ENCODE assay signal across 8 mouse cellular contexts in genomic region chr7:4924483-4924882, GRCm38 (mm10). TPM values are rescaled to one million over a fixed set of nuclear protein-coding genes. Genes with fewer than 3 reads are reported as not detected.
A peak's percentile ranks its signal among the peaks of the same experiment; 100 is the strongest.
DNase-seq lines count a peak whose midpoint lies in the region; ATAC-seq and TF ChIP-seq lines count a peak whose summit lies in the region.
"Had no signal": no experiment of that assay in that cellular context is flagged by ENCODE, and none has a peak within 500 bp of the region (broad histone marks: within the 10 kb centered on the region; RNA-seq: fewer than 3 reads in every experiment).

No protein-coding gene starts in this region.

- H3K36me3 ChIP-seq in C2C12 (ENCODE audit: control insufficient read depth, insufficient read depth) (peaks cover 10% of the 10 kb centered on the region), MEL (ENCODE audit: control insufficient read depth in 1 of 2, insufficient read depth in 2 of 2, low read length in 2 of 2) (no peaks in the 10 kb centered on the region)
- peaks cover 20% of the 10 kb centered on the region for H3K36me3 ChIP-seq in midbrain, embryonic 12.5 days

- no peak for ATAC-seq in midbrain, embryonic 12.5 days (ENCODE audit: low FRiP score, low read depth)
- ATAC-seq in megakaryocyte-erythroid progenitor cell, adult 5-6 weeks (replicated peaks; ENCODE audit: low FRiP score, low TSS enrichment, poor library complexity, severe bottlenecking) = no peak

- no peak overlapping the region for H3K4me3 ChIP-seq in C2C12 (ENCODE audit: insufficient read depth, poor library complexity, severe bottlenecking)
- H3K4me3 ChIP-seq in MEL (ENCODE audit: control insufficient read depth in 1 of 2, insufficient read depth in 1 of 2, low read depth in 2 of 2, low read length in 2 of 2) = no peak overlapping the region
- H3K4me3 ChIP-seq in midbrain, embryonic 12.5 days = peak overlapping the region; percentile 40; the same call in 1 of the 2 replicates

- no peak overlapping the region for H3K27ac ChIP-seq in MEL (ENCODE audit: control insufficient read depth, low read depth, low read length)
- peak overlapping the region; percentile 98 for H3K27ac ChIP-seq in midbrain, embryonic 12.5 days (replicated peaks)

- no peaks in the 10 kb centered on the region for H3K4me1 ChIP-seq in MEL (ENCODE audit: control insufficient read depth in 1 of 2, insufficient read depth in 2 of 2, low read length in 2 of 2)
- H3K4me1 ChIP-seq in midbrain, embryonic 12.5 days = peaks cover 64% of the 10 kb centered on the region

- TF ChIP-seq EP300 in MEL (IDR thresholded peaks at IDR 0.05; ENCODE audit: low read depth in 1 of 2, low read length in 2 of 2) = no peak

- no peak overlapping the region for H3K9ac ChIP-seq in MEL (ENCODE audit: control insufficient read depth, low read depth, low read length, poor library complexity, severe bottlenecking)
- H3K9ac ChIP-seq in midbrain, embryonic 12.5 days (replicated peaks) = peak overlapping the region; percentile 69; the same call in 1 of the 2 replicates

- TF ChIP-seq POLR2A in MEL (IDR thresholded peaks at IDR 0.05; ENCODE audit: control insufficient read depth in 1 of 2, insufficient read depth in 1 of 2, low read depth in 1 of 2, low read length in 2 of 2, poor library complexity in 1 of 2) = no peak

- 4% methylated on average over 4 of the region's 4 CpGs for WGBS in midbrain, embryonic 12.5 days

- H3K79me2 ChIP-seq in C2C12 (ENCODE audit: control insufficient read depth, insufficient read depth) = no peaks in the 10 kb centered on the region
- no peaks in the 10 kb centered on the region for H3K79me2 ChIP-seq in MEL (ENCODE audit: control insufficient read depth, insufficient read depth, low read length, poor library complexity)

- H3K27me3 ChIP-seq in C2C12 (ENCODE audit: control insufficient read depth, insufficient read depth, insufficient read length) (no peaks in the 10 kb centered on the region), MEL (ENCODE audit: control insufficient read depth in 1 of 2, insufficient read depth in 2 of 2, low read length in 2 of 2) (no peaks in the 10 kb centered on the region; a peak in 1 of 4 replicates)
- no peaks in the 10 kb centered on the region for H3K27me3 ChIP-seq in midbrain, embryonic 12.5 days

- TF ChIP-seq RAD21 in MEL (IDR thresholded peaks at IDR 0.05; ENCODE audit: low read depth, low read length) = no peak

- no peaks in the 10 kb centered on the region for H3K79me3 ChIP-seq in C2C12 (ENCODE audit: low read depth)

- H3K4me2 ChIP-seq in midbrain, embryonic 12.5 days (replicated peaks) = peak overlapping the region; percentile 78

- no peak for DNase-seq in MEL (ENCODE audit: low read depth, low spot score)
- peak; percentile 28 for DNase-seq in forelimb bud, embryonic 11.5 days (ENCODE audit: low read depth, low spot score)
- DNase-seq in layer of hippocampus, postnatal 10 days (ENCODE audit: low spot score in 2 of 2) = no peak
- DNase-seq in thymus, adult 18-20 months = no peak

- H3K9me3 ChIP-seq in MEL (replicated peaks; ENCODE audit: insufficient read depth, low read length) = no peaks in the 10 kb centered on the region
- H3K9me3 ChIP-seq in midbrain, embryonic 12.5 days = no peaks in the 10 kb centered on the region

- peak overlapping the region; percentile 20 for H3ac ChIP-seq in C2C12 (ENCODE audit: control insufficient read depth, insufficient read length, low read depth)

- TF ChIP-seq CTCF in C2C12 (IDR thresholded peaks at IDR 0.05; ENCODE audit: control insufficient read depth, insufficient read depth, insufficient read length) (peak; percentile 5), MEL (IDR thresholded peaks at IDR 0.05 in 2 of 3, conservative IDR thresholded peaks at IDR 0.05 in 1 of 3; ENCODE audit: control insufficient read depth in 1 of 3, insufficient read depth in 1 of 3, low read depth in 2 of 3, low read length in 3 of 3, poor library complexity in 1 of 3, severe bottlenecking in 1 of 3) (no peak)

TF ChIP-seq in C2C12, 6 proteins besides CTCF, POLR2A, EP300 and RAD21:
- TF ChIP-seq MYOG (IDR thresholded peaks at IDR 0.05; ENCODE audit: control insufficient read depth, extremely low read depth, insufficient read length) = no peak
- no peak for TF ChIP-seq CEBPB (IDR thresholded peaks at IDR 0.05; ENCODE audit: low read depth)
- TF ChIP-seq USF1 (IDR thresholded peaks at IDR 0.05; ENCODE audit: low read depth) = no peak
- no peak for TF ChIP-seq FOSL1 (IDR thresholded peaks at IDR 0.05; ENCODE audit: insufficient read depth, low read length, poor library complexity, severe bottlenecking)
- TF ChIP-seq MYOD1 (IDR thresholded peaks at IDR 0.05; ENCODE audit: control insufficient read depth, insufficient read length, low read depth) = no peak
- TF ChIP-seq MAX (IDR thresholded peaks at IDR 0.05) = no peak

TF ChIP-seq in MEL, 35 proteins besides CTCF, POLR2A, EP300 and RAD21:
- TF ChIP-seq JUND (IDR thresholded peaks at IDR 0.05; ENCODE audit: low read depth, low read length) = 0 out of 2 replicates have a peak, but pooled peaks have one; percentile 45
- no peak for TF ChIP-seq NRF1 (IDR thresholded peaks at IDR 0.05; ENCODE audit: insufficient read depth, low read depth, low read length, poor library complexity, severe bottlenecking)
- no peak for TF ChIP-seq GATA1 (IDR thresholded peaks at IDR 0.05; ENCODE audit: low read depth, low read length)

RNA-seq across cellular contexts. Expression of gene Ssc5d, which starts 1.1 kb away (rescaled TPM):
- 3.7 TPM for polyA plus RNA-seq in C2C12 (2012; fragmentation: generic; extraction: Trizol)
- total RNA-seq in MEL (2012; rRNA removed) = 0.04 TPM in 1 of 2 replicates, not detected in the other
- polyA plus RNA-seq in MEL (2012; ENCODE audit: insufficient read depth in 1 of 2, insufficient read length in 2 of 2, low read depth in 1 of 2, low replicate concordance in 2 of 2, missing spikeins in 1 of 2) = under 1 TPM in 1 of 2 experiments, not detected in 1; 0.17 TPM
- polyA plus RNA-seq in midbrain, embryonic 12.5 days (2016; fragmentation: Nextera tagmentation; extraction: Ambion mirVana) = 1.6 and 2.0 TPM in 2 replicates
- not detected in 2 replicates for total RNA-seq in megakaryocyte-erythroid progenitor cell, adult 5-6 weeks (2014; fragmentation: Nextera tagmentation)
- total RNA-seq in megakaryocyte-erythroid progenitor cell, adult 5-6 weeks (2017) = not detected in 2 replicates
- total RNA-seq in layer of hippocampus, postnatal 10 days (2021) = 1 to 10 TPM; 2.9 to 3.0 TPM

RNA-seq across cellular contexts. Expression of gene Nat14, which starts 2.7 kb away (rescaled TPM):
- polyA plus RNA-seq in C2C12 (2012; fragmentation: generic; extraction: Trizol) (2.7 TPM), MEL (2012; ENCODE audit: insufficient read depth in 1 of 2, insufficient read length in 2 of 2, low read depth in 1 of 2, low replicate concordance in 2 of 2, missing spikeins in 1 of 2) (1 to 10 TPM in 1 of 2 experiments, not detected in 1; 1.9 TPM)
- total RNA-seq in MEL (2012; rRNA removed) = 0.81 and 0.85 TPM in 2 replicates
- polyA plus RNA-seq in midbrain, embryonic 12.5 days (2016; fragmentation: Nextera tagmentation; extraction: Ambion mirVana) = 15.1 and 16.6 TPM in 2 replicates
- total RNA-seq in megakaryocyte-erythroid progenitor cell, adult 5-6 weeks (2014; fragmentation: Nextera tagmentation) = 6.6 TPM in 1 of 2 replicates, not detected in the other
- total RNA-seq in megakaryocyte-erythroid progenitor cell, adult 5-6 weeks (2017) = 0.23 and 1.9 TPM in 2 replicates
- 10 to 100 TPM; 57.9 to 67.4 TPM for total RNA-seq in layer of hippocampus, postnatal 10 days (2021)

RNA-seq across cellular contexts. Expression of gene Zfp628, which starts 9.5 kb away (rescaled TPM):
- polyA plus RNA-seq in C2C12 (2012; fragmentation: generic; extraction: Trizol) (9.0 TPM), MEL (2012; ENCODE audit: insufficient read depth in 1 of 2, insufficient read length in 2 of 2, low read depth in 1 of 2, low replicate concordance in 2 of 2, missing spikeins in 1 of 2) (10 to 100 TPM in 1 of 2 experiments, not detected in 1; 17.6 TPM)
- total RNA-seq in MEL (2012; rRNA removed) = 2.5 and 3.3 TPM in 2 replicates
- 4.7 and 4.9 TPM in 2 replicates for polyA plus RNA-seq in midbrain, embryonic 12.5 days (2016; fragmentation: Nextera tagmentation; extraction: Ambion mirVana)
- 8.2 and 11.6 TPM in 2 replicates for total RNA-seq in megakaryocyte-erythroid progenitor cell, adult 5-6 weeks (2014; fragmentation: Nextera tagmentation)
- total RNA-seq in megakaryocyte-erythroid progenitor cell, adult 5-6 weeks (2017) = 1.1 and 1.2 TPM in 2 replicates
- total RNA-seq in layer of hippocampus, postnatal 10 days (2021) = 10 to 100 TPM; 14.3 TPM

RNA-seq across cellular contexts. Expression of gene Gm36210, which starts 18.2 kb away (rescaled TPM):
- polyA plus RNA-seq in C2C12 (2012; fragmentation: generic; extraction: Trizol) (not detected), MEL (2012; ENCODE audit: insufficient read depth in 1 of 2, insufficient read length in 2 of 2, low read depth in 1 of 2, low replicate concordance in 2 of 2, missing spikeins in 1 of 2) (under 1 TPM in 1 of 2 experiments, not detected in 1; 0.97 TPM)
- total RNA-seq in MEL (2012; rRNA removed) = 0.15 TPM in 1 of 2 replicates, not detected in the other
- polyA plus RNA-seq in midbrain, embryonic 12.5 days (2016; fragmentation: Nextera tagmentation; extraction: Ambion mirVana) = not detected in 2 replicates
- total RNA-seq in megakaryocyte-erythroid progenitor cell, adult 5-6 weeks (2014; fragmentation: Nextera tagmentation) = not detected in 2 replicates
- total RNA-seq in megakaryocyte-erythroid progenitor cell, adult 5-6 weeks (2017) = not detected in 2 replicates
- total RNA-seq in layer of hippocampus, postnatal 10 days (2021) = under 1 TPM in 1 of 2 experiments, not detected in 1; 0.45 TPM

RNA-seq across cellular contexts. Expression of gene Sbk2, which starts 39.7 kb away (rescaled TPM):
- 0.06 TPM for polyA plus RNA-seq in C2C12 (2012; fragmentation: generic; extraction: Trizol)
- not detected in 2 replicates for total RNA-seq in MEL (2012; rRNA removed)
- not detected for polyA plus RNA-seq in MEL (2012; ENCODE audit: insufficient read depth in 1 of 2, insufficient read length in 2 of 2, low read depth in 1 of 2, low replicate concordance in 2 of 2, missing spikeins in 1 of 2)
- polyA plus RNA-seq in midbrain, embryonic 12.5 days (2016; fragmentation: Nextera tagmentation; extraction: Ambion mirVana) = 0.18 TPM in 1 of 2 replicates, not detected in the other
- total RNA-seq in megakaryocyte-erythroid progenitor cell, adult 5-6 weeks (2014; fragmentation: Nextera tagmentation) = 0.69 TPM in 1 of 2 replicates, not detected in the other
- not detected in 2 replicates for total RNA-seq in megakaryocyte-erythroid progenitor cell, adult 5-6 weeks (2017)
- total RNA-seq in layer of hippocampus, postnatal 10 days (2021) = not detected
- total RNA-seq: left cerebral cortex, postnatal 25 days had no signal

Comparison
In these comparisons a context has a peak if more than half of its experiments do, and no peak if none do; other contexts are left out.
1. RNA of gene Nat14, which starts 2.7 kb away (total RNA-seq): 57.9 to 67.4 TPM in layer of hippocampus, postnatal 10 days; 0.23 to 6.6 TPM in megakaryocyte-erythroid progenitor cell, adult 5-6 weeks and 0.81 to 0.85 TPM in MEL; every median in the first group is over 4 times any median in the second.